Mouse (Mus musculus) kidney, postnatal 0 days (tissue): ENCODE measurements at regions not wholly inside any gene's neighbourhood (a gene's known extent, or its start where the extent isn't known, plus 50 kb on each side); places are given as distances from the start of the nearest gene placed in this dataset.

Source experiments
- ATAC-seq: fragments of 200-750 bp; cut with Nextera tagmentation; replicated peaks from 2 replicates; pipeline ENCODE4 v1.8.0; 2017; ENCODE audit warnings: low read depth, moderate number of reproducible peaks, moderate TSS enrichment, moderate library complexity; ENCODE audit not compliant: low FRiP score
- DNase-seq: peaks from one replicate; pipeline ENCODE4 v3.0.0-alpha.2; 2016; ENCODE audit warnings: low spot score
- H3K27ac ChIP-seq: fragments of 300-500 bp; sonication (generic); 2 replicates; pipeline ENCODE4 v1.5.1; 2014; ENCODE audit warnings: mild to moderate bottlenecking
- H3K27me3 ChIP-seq: fragments of 300-500 bp; sonication (generic); 2 replicates; pipeline ENCODE4 v1.6.1; 2014; ENCODE audit warnings: low read length, mixed read lengths; ENCODE audit not compliant: insufficient read depth
- H3K36me3 ChIP-seq: fragments of 300-500 bp; sonication (generic); 2 replicates; pipeline ENCODE4 v1.6.1; 2014; ENCODE audit warnings: low read length, mixed read lengths; ENCODE audit not compliant: insufficient read depth
- H3K4me1 ChIP-seq: fragments of 300-500 bp; sonication (generic); replicated peaks from 2 replicates; pipeline ENCODE4 v1.6.1; 2014; ENCODE audit warnings: antibody characterized with exemption, low read length, mixed read lengths; ENCODE audit not compliant: insufficient read depth
- H3K4me2 ChIP-seq: fragments of 300-500 bp; sonication (generic); 2 replicates; pipeline ENCODE4 v1.6.1; 2014; ENCODE audit warnings: mild to moderate bottlenecking, low read length, moderate library complexity, mixed read lengths
- H3K4me3 ChIP-seq: fragments of 300-500 bp; sonication (generic); replicated peaks from 2 replicates; pipeline ENCODE4 v1.5.1; 2014; ENCODE audit warnings: low read depth, low read length
- H3K9ac ChIP-seq: fragments of 300-500 bp; sonication (generic); 2 replicates; pipeline ENCODE4 v1.6.1; 2014; ENCODE audit warnings: low read depth, low read length
- H3K9me3 ChIP-seq: fragments of 300-500 bp; sonication (generic); replicated peaks from 2 replicates; pipeline ENCODE4 v1.6.1; 2016; ENCODE audit warnings: low read length, inconsistent platforms, mixed read lengths
- CTCF ChIP-seq: IDR thresholded peaks from 2 replicates; pipeline ENCODE4 v1.5.1; 2016; ENCODE audit warnings: antibody characterized with exemption, low read depth, mild to moderate bottlenecking, moderate library complexity
- WGBS: fragments of 180-500 bp; shearing (Covaris S2); extraction: QIAGEN DNeasy Blood & Tissue Kit; methylation state at CpG from one replicate; pipeline ENCODE4 v1.1.7; 2014; 5-methylcytosine and 5-hydroxymethylcytosine counted together

DNA sequence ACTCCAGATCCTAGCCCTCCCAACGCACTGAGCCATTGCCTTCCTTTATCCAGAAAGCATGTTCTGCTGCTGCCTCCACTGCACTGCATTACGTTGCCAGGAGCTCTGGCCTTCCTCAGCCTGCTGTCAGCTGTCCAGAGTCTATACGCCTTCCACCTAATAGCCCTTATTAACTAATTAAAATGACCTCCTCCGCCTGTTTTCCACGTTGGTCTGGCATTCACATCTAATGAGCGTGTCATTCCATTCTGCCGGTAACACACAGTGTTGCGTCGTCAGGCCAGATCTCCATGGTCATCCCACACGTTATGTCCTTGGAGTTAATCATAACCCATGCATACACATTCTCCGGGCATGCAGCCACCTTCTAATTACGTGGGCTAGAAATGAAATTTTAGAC is 56.7 kb upstream of the Med4 start:
- Histone ChIP-seq H3K9me3 (no peaks in the 10 kb centered on the region), H3K4me3 (no peak overlapping the region), H3K4me2 (no peak overlapping the region), H3K27ac (peak overlapping the region; percentile 70), H3K36me3 (no peaks in the 10 kb centered on the region), H3K9ac (no peak overlapping the region), H3K27me3 (no peaks in the 10 kb centered on the region), H3K4me1 (peaks cover 3% of the 10 kb centered on the region; the same call in 1 of the 2 replicates)
- TF ChIP-seq CTCF = no peak
- WGBS = 34% methylated on average over 12 of the region's 12 CpGs
- ATAC-seq = peak; percentile 78; the same call in 1 of the 2 replicates
- peak; percentile 29 for DNase-seq

- Histone ChIP-seq H3K36me3 (no peaks in the 10 kb centered on the region), H3K27ac (peak overlapping the region; percentile 70), H3K9me3 (no peaks in the 10 kb centered on the region), H3K4me1 (peaks cover 3% of the 10 kb centered on the region; the same call in 1 of the 2 replicates), H3K9ac (no peak overlapping the region), H3K27me3 (no peaks in the 10 kb centered on the region), H3K4me3 (no peak overlapping the region), H3K4me2 (no peak overlapping the region)
- no peak for TF ChIP-seq CTCF
- no peak for DNase-seq
- no peak for ATAC-seq
- WGBS = 76% methylated on average over 7 of the region's 7 CpGs
These were observed 57.3 kb upstream of the Med4 start for GRCm38 (mm10) chr14:73452321-73453082.

DNA sequence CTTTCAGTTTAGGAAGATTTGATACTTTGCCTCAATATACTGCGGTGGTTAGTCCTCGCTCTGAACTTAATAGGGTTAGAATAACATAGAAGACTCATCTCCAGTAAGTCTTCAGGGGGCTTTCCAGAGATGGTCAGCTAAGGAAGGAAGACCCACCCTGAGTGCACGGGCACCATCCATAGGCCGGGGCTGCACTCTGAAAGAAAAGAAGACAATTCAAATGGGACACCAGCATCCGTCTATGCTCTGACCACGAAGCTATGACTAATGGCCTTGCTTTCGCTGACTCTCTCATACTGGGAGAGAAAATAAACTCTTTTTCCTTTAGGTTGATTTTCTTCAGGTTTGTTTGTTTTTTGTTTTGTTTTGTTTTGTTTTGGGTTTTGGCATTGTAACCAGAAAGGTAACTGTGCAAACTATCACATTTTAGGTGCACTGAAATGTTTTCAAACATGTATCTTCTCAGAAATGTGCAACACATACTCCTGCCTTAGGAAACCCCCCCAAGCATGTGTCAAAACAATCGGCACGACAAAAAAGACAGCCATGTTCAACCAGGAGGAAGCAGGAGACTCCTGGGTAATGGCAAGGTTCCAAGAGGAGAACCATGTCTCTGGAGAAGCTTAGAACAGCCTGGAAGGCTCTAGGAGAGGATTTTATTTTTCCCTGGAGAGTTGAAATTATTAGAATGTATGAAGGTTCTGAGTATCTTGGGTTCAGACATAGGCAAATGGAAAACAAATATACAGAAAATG is 58.4 kb upstream of the Med4 start:
- no peak for TF ChIP-seq CTCF
- Histone ChIP-seq H3K4me1 (peaks cover 3% of the 10 kb centered on the region; the same call in 1 of the 2 replicates), H3K27me3 (no peaks in the 10 kb centered on the region), H3K9ac (no peak overlapping the region), H3K4me2 (no peak overlapping the region), H3K4me3 (no peak overlapping the region), H3K27ac (0 out of 2 replicates have a peak overlapping the region, but pooled peaks have one; percentile 33), H3K9me3 (no peaks in the 10 kb centered on the region), H3K36me3 (no peaks in the 10 kb centered on the region)
- WGBS = 66% methylated on average over 9 of the region's 9 CpGs
- no peak for ATAC-seq
- DNase-seq = peak; percentile 25

DNA sequence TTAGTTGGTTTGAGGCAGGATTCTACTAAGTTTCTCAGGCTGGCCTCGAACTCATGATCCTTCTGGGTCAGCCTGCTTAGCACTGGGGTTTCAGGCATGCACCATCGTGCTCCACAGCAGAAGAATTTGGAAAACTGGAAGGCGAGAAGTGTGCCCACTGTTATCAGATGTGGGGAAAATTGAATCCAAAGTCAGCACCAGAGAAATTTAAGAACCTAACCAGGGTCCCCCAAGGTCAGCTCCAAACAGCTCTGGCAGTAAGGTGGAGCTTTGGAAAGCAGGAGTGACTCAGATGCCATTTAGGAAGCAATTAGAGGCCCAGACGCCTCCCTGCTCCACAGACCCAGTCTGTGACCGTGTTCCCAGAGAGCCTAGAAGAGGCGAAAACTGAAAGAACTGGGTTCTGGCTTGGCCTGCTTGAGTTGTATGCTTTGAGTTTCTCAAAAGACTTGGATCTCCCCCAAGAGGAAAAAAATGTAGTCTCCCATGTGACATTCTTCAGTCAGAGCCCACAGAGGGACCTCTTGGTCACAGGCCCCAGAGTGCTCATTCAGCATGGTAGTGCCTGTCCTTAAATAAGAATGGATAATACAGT is 59.8 kb upstream of the Med4 start:
- ATAC-seq = no peak
- Histone ChIP-seq H3K4me3 (no peak overlapping the region), H3K9me3 (no peaks in the 10 kb centered on the region), H3K4me1 (peaks cover 3% of the 10 kb centered on the region; the same call in 1 of the 2 replicates), H3K27ac (peak overlapping the region; percentile 43; the same call in 1 of the 2 replicates), H3K9ac (no peak overlapping the region), H3K4me2 (no peak overlapping the region), H3K27me3 (no peaks in the 10 kb centered on the region), H3K36me3 (no peaks in the 10 kb centered on the region)
- no peak for TF ChIP-seq CTCF
- DNase-seq = peak; percentile 34
- WGBS = 63% methylated on average over 6 of the region's 6 CpGs

GRCm38 (mm10) chr14:73449111-73449510 is 60.7 kb upstream of the Med4 start:
- 77% methylated on average over 10 of the region's 10 CpGs for WGBS
- Histone ChIP-seq H3K9ac (no peak overlapping the region), H3K4me2 (no peak overlapping the region), H3K27me3 (no peaks in the 10 kb centered on the region), H3K9me3 (no peaks in the 10 kb centered on the region), H3K4me1 (peaks cover 8% of the 10 kb centered on the region; the same call in 1 of the 2 replicates), H3K36me3 (no peaks in the 10 kb centered on the region), H3K27ac (no peak overlapping the region), H3K4me3 (no peak overlapping the region)
- no peak for TF ChIP-seq CTCF
- ATAC-seq (no peak), DNase-seq (no peak)
